Mouse (Mus musculus) MN1 (cell line): ENCODE measurements at regions not wholly inside any gene's neighbourhood (a gene's known extent, or its start where the extent isn't known, plus 50 kb on each side); places are given as distances from the start of the nearest gene placed in this dataset.

ENCODE experiments used
- DNase-seq: peaks from one replicate; pipeline ENCODE4 v3.0.0-alpha.2; 2016; ENCODE audit warnings: low spot score

GRCm38 (mm10) chr8:35877581-35877980, 112.0 kb downstream of the Gm19410 start:
- peak; percentile 20 for DNase-seq

- no peak for DNase-seq
Observed at GRCm38 (mm10) chr8:35881810-35882209, 116.2 kb downstream of the Gm19410 start.

GRCm38 (mm10) chr8:35882638-35883455, 117.3 kb downstream of the Gm19410 start:
- peak; percentile 41 for DNase-seq

GRCm38 (mm10) chr8:35883456-35883780, 117.8 kb downstream of the Gm19410 start:
- no peak for DNase-seq

DNA sequence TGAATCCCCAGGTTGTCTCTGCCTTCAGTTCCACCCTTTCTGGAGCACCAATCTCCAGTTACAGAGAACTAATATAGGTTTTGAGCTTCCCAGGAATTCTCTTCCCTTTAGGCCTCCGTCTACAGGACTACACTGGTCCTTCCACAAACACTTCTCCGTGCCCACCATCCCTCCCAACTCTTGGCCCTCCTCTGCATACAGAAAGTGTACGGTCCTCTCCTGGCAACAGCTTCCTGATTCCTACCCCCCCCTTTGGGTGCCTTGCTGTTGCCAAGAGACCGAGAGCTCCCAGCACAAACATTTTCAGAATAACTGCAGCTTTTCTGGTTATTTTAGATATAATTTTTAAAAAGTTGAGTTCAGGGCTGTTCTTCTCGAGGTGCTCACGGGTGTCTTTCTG, 119.0 kb downstream of the Gm19410 start:
- DNase-seq = no peak

GRCm38 (mm10) chr8:35890083-35890482, 124.5 kb downstream of the Gm19410 start:
- DNase-seq = no peak

- DNase-seq = peak; percentile 91
Observed at GRCm38 (mm10) chr8:35891769-35892168, 126.2 kb downstream of the Gm19410 start.

- no peak for DNase-seq
Observed at GRCm38 (mm10) chr8:35898493-35898892, 132.9 kb downstream of the Gm19410 start.

DNA sequence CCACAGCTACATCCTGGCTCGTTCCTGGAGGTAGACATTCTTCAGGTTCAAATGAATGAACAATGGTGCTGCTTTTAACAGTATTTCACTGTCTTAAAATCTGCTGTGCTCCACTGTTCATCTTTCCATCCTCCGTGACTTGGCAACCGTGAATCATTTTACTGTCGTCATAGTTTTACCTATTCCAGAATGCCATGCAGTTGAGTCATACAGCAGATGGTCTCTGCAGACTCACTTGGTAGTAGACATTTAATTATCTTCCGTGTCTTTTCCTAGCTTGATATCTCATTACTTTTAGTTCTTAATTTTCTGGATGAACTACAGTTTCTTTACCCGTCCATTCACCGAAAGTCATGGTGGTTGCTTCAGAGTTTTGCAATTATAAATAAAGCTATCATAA, 135.9 kb downstream of the Gm19410 start:
- peak; percentile 39 for DNase-seq

GRCm38 (mm10) chr8:35904711-35905450, 139.3 kb downstream of the Gm19410 start:
- DNase-seq = peak; percentile 69

GRCm38 (mm10) chr8:35907998-35908397, 142.4 kb downstream of the Gm19410 start:
- DNase-seq = no peak

DNA sequence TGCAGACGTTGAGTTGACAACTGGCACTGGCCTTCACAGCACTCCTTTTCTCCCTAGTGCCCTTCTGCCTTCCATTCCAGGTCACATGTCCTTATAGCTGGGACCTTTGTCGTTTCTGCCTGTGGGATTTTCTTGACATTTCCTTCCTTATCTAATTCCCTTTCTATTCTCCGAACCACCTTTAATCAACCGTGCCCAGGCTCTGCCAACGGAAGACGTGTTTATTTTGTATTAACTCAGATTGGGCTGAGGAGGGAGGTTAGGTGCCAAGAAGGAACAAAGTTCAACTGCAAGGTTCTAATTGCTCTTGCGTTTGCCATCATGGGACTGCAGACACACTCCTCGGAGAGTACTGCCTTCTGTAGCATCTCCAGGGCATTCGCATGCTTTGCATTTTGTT, 146.7 kb downstream of the Gm19410 start:
- DNase-seq = no peak

- no peak for DNase-seq
Observed at GRCm38 (mm10) chr8:35915878-35916518, 150.4 kb downstream of the Gm19410 start.

DNA sequence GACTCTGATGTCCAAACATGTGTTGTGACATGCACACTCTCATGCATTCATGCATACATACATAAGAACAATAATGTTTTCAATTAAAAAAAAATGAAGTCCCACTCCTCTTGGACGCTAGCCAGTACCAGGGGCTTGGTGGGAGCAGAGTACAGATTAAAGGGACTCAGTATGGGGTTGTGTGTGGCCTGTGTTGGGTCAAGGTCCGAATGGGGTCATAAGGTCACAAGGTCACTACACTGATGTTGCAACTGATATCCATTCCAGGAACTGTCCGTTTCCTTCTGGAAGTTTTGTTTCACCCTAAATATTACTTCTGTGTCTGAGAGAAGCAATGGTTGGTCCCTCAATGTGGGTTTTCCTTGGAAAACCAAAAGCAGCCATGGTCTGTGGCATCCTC, 152.0 kb downstream of the Gm19410 start:
- DNase-seq = no peak

GRCm38 (mm10) chr8:35919451-35919850, 153.9 kb downstream of the Gm19410 start:
- peak; percentile 40 for DNase-seq

DNA sequence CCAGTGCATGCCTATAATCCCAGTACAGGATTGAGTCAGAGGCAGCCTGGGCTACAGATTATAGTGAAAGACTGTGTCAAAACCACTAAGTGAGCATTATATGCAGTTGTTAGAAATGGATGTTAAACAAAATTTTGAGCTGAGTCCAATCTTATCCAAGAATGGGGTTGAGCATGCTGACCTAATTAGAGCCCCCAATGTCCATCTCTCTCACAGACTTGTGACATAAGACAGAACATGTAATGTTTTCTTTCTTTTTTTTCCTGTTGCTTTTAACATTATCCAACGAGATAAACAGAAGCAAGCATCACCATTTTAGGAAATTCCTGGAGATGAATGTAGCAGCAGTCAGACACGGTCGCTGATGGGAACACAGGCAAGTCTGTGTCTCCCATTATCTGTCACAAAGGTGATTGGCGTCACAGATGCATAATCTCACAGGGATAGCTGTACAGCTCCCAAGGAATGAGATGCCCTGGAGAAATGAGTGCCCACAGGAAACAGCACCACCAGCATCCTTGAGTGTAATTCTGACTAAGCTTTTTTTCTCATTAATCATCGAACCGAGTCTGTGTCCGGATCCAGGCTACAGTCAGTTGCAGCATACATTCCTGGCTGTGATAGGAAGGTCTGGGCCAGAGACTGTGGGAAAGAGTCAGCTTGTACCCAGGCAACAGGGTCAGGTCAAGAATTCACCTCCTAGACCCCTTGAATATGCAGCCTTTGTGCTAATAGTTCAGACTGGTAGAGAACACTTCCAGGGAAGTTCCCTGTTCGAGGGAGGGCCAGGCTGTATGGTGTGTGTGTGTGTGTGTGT, 154.5 kb downstream of the Gm19410 start:
- peak; percentile 26 for DNase-seq

- DNase-seq = no peak
Observed at GRCm38 (mm10) chr8:35924026-35924425, 158.4 kb downstream of the Gm19410 start.

DNA sequence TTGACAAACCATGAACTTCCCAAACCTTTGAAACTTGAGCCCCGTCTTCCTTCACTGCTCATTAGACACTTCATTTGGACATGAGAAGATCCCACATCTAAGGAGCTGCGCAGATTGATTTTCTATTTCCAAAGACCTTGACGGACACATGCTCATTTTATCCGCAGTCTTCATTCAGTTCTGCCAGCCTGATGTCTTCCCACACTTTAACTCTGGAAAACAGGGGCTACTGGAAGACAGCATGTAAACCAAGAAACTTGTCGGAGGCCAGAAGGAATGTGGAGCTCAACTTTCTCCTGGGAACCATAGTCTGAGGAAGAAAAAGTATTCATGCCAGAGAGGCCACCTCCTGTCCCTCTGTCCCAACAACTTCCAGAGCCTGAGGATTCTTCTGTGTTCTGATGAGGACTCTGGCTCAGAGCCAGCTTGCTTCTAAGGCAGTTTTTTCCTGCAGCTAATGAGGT, 161.8 kb downstream of the Gm19410 start:
- no peak for DNase-seq

DNA sequence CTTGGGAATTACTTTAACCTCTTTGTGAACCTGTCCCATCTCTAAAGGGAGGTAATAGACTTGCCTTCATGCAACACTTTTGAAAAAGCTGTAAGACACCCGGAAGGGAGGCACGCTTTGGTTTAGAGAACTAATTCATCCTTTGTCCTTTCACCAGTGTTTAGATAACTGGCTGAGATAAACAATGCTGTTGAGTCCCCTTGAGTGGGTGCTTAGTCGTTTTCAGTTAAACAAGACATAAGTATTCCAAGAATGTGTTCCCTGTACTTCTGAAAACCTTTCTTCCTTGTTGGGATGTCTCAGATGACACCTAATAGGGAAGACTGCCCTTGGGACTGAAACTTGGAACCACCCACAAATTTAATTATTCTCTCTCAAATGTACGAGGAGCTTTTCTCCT, 164.7 kb downstream of the Gm19410 start:
- DNase-seq = no peak

GRCm38 (mm10) chr8:35933186-35934114, 167.9 kb downstream of the Gm19410 start:
- peak; percentile 67 for DNase-seq

- no peak for DNase-seq
Observed at GRCm38 (mm10) chr8:35934115-35934607, 168.6 kb downstream of the Gm19410 start.
